Mouse (Mus musculus) limb, embryonic 13.5 days (tissue): ENCODE results near the gene Ccnt1. TPM values are rescaled to one million over a fixed set of nuclear protein-coding genes. Genes with fewer than 3 reads are reported as not detected.

Experiments
- ATAC-seq: fragments of 200-750 bp; cut with Nextera tagmentation; 2 replicates; pipeline ENCODE4 v1.8.0; 2017; ENCODE audit warnings: low read depth, moderate number of reproducible peaks, moderate TSS enrichment; ENCODE audit not compliant: low FRiP score
- H3K27ac ChIP-seq: fragments of 300-500 bp; sonication (generic); 2 replicates; pipeline ENCODE4 v1.5.1; 2015; ENCODE audit warnings: inconsistent platforms, mild to moderate bottlenecking, moderate library complexity
- H3K27me3 ChIP-seq: fragments of 300-500 bp; sonication (generic); 2 replicates; pipeline ENCODE4 v1.6.1; 2015; ENCODE audit warnings: mild to moderate bottlenecking, inconsistent platforms
- H3K36me3 ChIP-seq: fragments of 300-500 bp; sonication (generic); 2 replicates; pipeline ENCODE4 v1.6.1; 2015; ENCODE audit warnings: inconsistent platforms, mild to moderate bottlenecking, moderate library complexity
- H3K4me1 ChIP-seq: fragments of 300-500 bp; sonication (generic); 2 replicates; pipeline ENCODE4 v1.6.1; 2015; ENCODE audit warnings: inconsistent platforms
- H3K4me2 ChIP-seq: fragments of 300-500 bp; sonication (generic); replicated peaks from 2 replicates; pipeline ENCODE4 v1.6.1; 2015; ENCODE audit warnings: inconsistent platforms, mild to moderate bottlenecking, moderate library complexity
- H3K4me3 ChIP-seq: fragments of 300-500 bp; sonication (generic); 2 replicates; pipeline ENCODE4 v1.5.1; 2015; ENCODE audit warnings: moderate library complexity, mild to moderate bottlenecking, inconsistent platforms
- H3K9ac ChIP-seq: fragments of 300-500 bp; sonication (generic); 2 replicates; pipeline ENCODE4 v1.6.1; 2015; ENCODE audit warnings: mild to moderate bottlenecking, inconsistent platforms
- H3K9me3 ChIP-seq: fragments of 300-500 bp; sonication (generic); 2 replicates; pipeline ENCODE4 v1.6.1; 2016; ENCODE audit warnings: inconsistent platforms
- WGBS: fragments of 180-500 bp; shearing (Covaris S2); methylation state at CpG from one replicate; pipeline ENCODE4 v1.1.7; 2015; 5-methylcytosine and 5-hydroxymethylcytosine counted together
- polyA plus RNA-seq: library from polyadenylated mRNA; unstranded; fragments of >200 nt; fragmentation: Nextera tagmentation; extraction: Ambion mirVana; gene quantifications from 2 replicates; pipeline ENCODE4 v1.2.1, GENCODE M21; 2015

Gene Ccnt1
- 57.7 and 62.1 TPM in 2 replicates for polyA plus RNA-seq

DNA sequence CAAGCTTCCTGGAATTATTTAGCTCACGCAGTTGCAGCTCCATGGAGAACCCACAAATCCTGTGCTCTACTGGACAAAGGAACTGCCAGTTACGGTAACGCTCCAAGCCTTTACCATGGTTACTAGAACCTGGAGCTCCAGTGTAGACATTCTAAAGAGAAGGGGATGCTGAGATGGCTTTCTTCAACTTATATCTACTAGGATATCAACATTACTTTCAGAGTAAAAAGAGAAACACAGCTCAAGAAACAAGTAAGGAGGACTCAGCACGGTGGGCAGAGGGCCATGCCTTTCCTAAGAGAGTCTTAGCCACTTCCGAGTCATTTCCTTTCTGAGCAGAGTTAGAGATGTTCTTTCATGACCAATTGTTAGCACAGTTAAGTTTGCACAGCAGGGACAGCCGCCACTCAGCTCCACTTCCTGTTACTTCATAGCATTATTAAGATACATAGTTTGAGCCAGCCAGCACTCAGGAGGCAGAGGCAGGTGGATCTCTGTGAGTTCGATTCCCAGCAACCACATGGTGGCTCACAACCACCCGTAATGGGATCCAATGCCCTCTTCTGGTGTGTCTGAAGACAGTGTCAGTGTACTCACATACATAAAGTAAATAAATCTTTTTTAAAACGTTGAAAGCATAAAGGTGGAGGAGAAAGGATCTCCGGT is at the start of gene Ccnt1, which contains the start of gene 4930415O20Rik:
Gene Ccnt1 (minus strand): TSS at position 51 of the 666 bp plus-strand sequence.
Gene 4930415O20Rik (plus strand): TSS at position 132 of the 666 bp plus-strand sequence.
- H3K4me3 ChIP-seq, result no peak within 1 kb of the TSS
- H3K9me3 ChIP-seq, result no peaks in the 10 kb centered on the region
- WGBS, result 80% methylated on average over 10 of the region's 10 CpGs
- H3K9ac ChIP-seq, result no peak within 1 kb of the TSS
- no peaks in the 10 kb centered on the region for H3K36me3 ChIP-seq
- H3K27me3 ChIP-seq, result no peaks in the 10 kb centered on the region
- peaks cover 12% of the 10 kb centered on the region for H3K4me1 ChIP-seq
- ATAC-seq, result no peak
- H3K4me2 ChIP-seq, result no peak within 1 kb of the TSS
- no peak within 1 kb of the TSS for H3K27ac ChIP-seq

DNA sequence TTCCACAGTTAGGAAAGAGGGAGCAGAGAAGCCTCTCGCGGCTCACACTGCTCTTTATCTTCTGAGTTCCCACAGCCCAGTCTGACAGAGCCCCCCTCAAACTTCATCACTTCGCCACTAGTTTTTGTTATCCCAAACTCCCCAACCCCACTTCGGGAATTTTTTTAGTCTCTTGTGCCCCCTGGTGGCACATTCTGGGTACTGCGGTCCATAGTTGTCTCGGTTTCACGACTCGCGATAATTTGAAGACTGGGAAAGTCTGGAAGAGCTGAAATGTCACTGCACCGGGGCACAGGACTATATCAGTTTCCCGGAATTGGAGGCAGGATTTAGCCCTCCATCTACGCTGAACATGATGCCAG is 46.4 kb upstream of the Ccnt1 start:
- Histone ChIP-seq H3K4me3 (peak overlapping the region; percentile 21; the same call in 1 of the 2 replicates), H3K9ac (0 out of 2 replicates have a peak overlapping the region, but pooled peaks have one; percentile 19), H3K9me3 (no peaks in the 10 kb centered on the region), H3K4me1 (peaks cover 34% of the 10 kb centered on the region), H3K27ac (no peak overlapping the region), H3K27me3 (peaks cover under 1% of the 10 kb centered on the region; the same call in 1 of the 2 replicates), H3K36me3 (no peaks in the 10 kb centered on the region), H3K4me2 (peak overlapping the region; percentile 52)
- ATAC-seq, result peak; percentile 49
- WGBS, result under 1% methylated on average over 12 of the region's 12 CpGs

DNA sequence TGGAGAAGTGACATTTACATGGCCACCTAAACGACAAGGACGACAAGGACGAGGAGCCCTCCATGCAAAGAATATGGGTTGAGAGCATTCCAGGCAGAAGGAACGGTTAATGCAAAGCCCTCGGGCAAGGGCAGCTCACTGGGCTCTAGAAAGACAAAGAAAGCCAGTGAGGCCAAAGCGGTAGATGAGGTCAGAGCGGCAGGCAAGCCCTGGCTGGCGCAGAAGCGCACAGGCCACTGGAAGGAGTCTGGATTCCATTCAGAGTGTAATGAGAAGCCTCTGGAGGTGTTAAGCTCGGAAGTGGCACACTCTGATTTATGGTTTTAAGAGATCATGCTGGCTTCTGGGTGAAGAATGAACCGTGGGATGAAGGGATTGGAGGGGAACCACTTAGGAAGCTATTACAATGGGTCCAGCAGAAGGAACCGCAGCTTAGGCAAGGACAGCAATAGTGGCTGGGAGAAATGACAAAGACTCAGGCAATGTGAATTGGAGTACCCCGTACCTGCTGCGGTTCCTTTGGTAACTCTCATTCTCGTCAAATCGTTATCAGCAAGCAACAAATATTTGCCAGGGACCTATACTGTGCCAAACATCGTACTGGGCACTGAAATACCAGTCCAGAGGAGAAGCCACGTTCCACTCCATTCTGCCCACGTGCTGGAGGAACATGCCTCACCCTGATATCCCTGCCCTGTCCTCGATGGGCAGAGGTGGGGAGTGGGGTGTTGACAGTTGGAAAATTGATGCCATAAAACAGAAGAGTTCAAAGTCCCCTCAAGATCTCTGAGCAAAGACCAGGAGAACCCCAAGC is 45.8 kb upstream of the Ccnt1 start:
- Histone ChIP-seq H3K4me1 (peaks cover 33% of the 10 kb centered on the region), H3K27me3 (no peaks in the 10 kb centered on the region), H3K36me3 (no peaks in the 10 kb centered on the region), H3K4me2 (peak overlapping the region; percentile 52), H3K4me3 (peak overlapping the region; percentile 21; the same call in 1 of the 2 replicates), H3K9ac (peak overlapping the region; percentile 31; the same call in 1 of the 2 replicates), H3K9me3 (no peaks in the 10 kb centered on the region), H3K27ac (no peak overlapping the region)
- ATAC-seq, result 0 out of 2 replicates have a peak, but pooled peaks have one; percentile 27
- WGBS, result 21% methylated on average over 20 of the region's 20 CpGs

DNA sequence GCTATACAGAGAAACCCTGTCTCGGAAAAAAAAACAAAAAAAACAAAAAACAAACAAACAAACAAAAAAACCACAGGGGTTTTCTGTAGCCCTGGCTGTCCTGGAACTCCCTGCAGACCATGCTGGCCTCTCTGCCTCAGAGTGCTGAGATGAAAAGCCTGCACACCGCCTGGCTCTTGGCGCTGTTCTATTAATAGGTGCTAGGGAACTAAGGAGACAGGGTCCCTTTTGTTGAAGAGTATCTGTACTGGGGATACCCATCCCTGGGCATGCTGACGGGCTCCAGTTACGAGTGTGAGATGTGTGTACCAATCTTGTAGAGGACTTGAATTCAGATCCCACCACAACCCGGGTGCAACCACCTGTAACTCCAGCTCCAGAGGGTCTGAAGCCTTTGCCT is 45.0 kb upstream of the Ccnt1 start:
- WGBS, result 69% methylated on average over 6 of the region's 6 CpGs
- Histone ChIP-seq H3K9me3 (no peaks in the 10 kb centered on the region), H3K4me3 (no peak overlapping the region), H3K4me2 (no peak overlapping the region), H3K27me3 (no peaks in the 10 kb centered on the region), H3K36me3 (no peaks in the 10 kb centered on the region), H3K27ac (no peak overlapping the region), H3K9ac (no peak overlapping the region), H3K4me1 (peaks cover 33% of the 10 kb centered on the region)
- no peak for ATAC-seq

DNA sequence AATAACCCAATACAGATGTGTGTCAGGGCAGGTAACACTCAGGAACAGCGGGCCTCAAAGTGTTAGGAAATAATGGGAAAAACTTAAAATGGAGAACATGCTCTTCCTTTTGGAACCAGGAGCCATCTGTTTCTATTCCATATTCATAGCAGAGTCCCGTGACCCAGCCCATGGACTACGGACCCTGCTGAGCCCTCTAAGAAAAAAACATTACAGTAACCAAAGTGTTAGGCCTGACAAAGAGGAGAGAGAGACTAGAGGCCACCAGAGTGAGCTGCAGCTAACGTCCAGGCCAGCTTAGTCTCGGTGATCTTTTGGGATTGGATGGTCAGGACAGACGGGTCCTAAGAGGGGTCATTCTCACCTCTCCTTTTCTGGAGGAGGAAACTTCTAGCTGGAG is 44.2 kb upstream of the Ccnt1 start:
- H3K4me1 ChIP-seq, result peaks cover 33% of the 10 kb centered on the region
- whole genome bisulfite sequencing, result 23% methylated on average over 6 of the region's 6 CpGs
- peak overlapping the region; percentile 55; the same call in 1 of the 2 replicates for H3K27ac ChIP-seq
- H3K9ac ChIP-seq, result peak overlapping the region; percentile 35; the same call in 1 of the 2 replicates
- no peaks in the 10 kb centered on the region for H3K36me3 ChIP-seq
- no peaks in the 10 kb centered on the region for H3K27me3 ChIP-seq
- no peak overlapping the region for H3K4me3 ChIP-seq
- no peaks in the 10 kb centered on the region for H3K9me3 ChIP-seq
- ATAC-seq, result no peak
- no peak overlapping the region for H3K4me2 ChIP-seq

DNA sequence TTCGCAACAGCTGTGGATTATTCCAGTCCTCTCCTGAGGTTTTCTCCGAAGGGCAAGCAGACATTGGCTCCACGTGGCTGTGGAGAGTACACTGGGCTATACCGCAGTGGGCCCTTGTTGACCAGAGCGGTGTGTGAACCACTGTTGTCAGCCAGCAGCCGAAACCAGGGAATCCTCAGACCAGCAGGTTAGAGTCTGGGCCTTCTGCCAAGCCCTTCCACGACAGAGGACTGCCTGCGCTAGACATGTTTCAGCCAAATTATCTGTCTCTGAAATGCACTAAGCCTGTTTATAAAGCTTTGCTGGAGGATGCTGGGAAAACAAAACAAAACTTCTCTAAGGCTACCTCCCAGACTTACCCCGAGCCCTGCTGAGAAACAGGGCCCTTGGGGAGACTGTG is 43.8 kb upstream of the Ccnt1 start:
- H3K4me3 ChIP-seq, result no peak overlapping the region
- no peaks in the 10 kb centered on the region for H3K27me3 ChIP-seq
- peaks cover 33% of the 10 kb centered on the region for H3K4me1 ChIP-seq
- H3K27ac ChIP-seq, result peak overlapping the region; percentile 55; the same call in 1 of the 2 replicates
- peak overlapping the region; percentile 35; the same call in 1 of the 2 replicates for H3K9ac ChIP-seq
- WGBS, result 32% methylated on average over 9 of the region's 9 CpGs
- H3K4me2 ChIP-seq, result no peak overlapping the region
- ATAC-seq, result no peak
- no peaks in the 10 kb centered on the region for H3K36me3 ChIP-seq
- H3K9me3 ChIP-seq, result no peaks in the 10 kb centered on the region

DNA sequence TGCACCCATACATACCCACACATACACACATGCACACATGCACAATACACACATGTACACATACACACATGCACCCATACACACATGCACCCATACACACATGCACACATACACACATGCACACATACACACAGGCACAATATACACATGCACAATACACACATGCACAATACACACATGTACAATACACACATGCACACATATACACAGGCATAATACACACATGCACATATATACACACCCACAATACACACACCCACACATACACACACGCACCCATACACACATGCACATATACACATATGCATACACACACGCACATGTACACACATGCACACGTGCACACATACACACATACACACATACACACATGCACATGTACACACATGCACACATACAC is 41.5 kb upstream of the Ccnt1 start:
- WGBS, result 92% methylated on average over 3 of the region's 3 CpGs
- Histone ChIP-seq H3K27me3 (no peaks in the 10 kb centered on the region), H3K9me3 (no peaks in the 10 kb centered on the region), H3K4me1 (peaks cover 46% of the 10 kb centered on the region), H3K4me2 (no peak overlapping the region), H3K36me3 (no peaks in the 10 kb centered on the region), H3K27ac (no peak overlapping the region), H3K9ac (no peak overlapping the region), H3K4me3 (no peak overlapping the region)
- ATAC-seq, result no peak

DNA sequence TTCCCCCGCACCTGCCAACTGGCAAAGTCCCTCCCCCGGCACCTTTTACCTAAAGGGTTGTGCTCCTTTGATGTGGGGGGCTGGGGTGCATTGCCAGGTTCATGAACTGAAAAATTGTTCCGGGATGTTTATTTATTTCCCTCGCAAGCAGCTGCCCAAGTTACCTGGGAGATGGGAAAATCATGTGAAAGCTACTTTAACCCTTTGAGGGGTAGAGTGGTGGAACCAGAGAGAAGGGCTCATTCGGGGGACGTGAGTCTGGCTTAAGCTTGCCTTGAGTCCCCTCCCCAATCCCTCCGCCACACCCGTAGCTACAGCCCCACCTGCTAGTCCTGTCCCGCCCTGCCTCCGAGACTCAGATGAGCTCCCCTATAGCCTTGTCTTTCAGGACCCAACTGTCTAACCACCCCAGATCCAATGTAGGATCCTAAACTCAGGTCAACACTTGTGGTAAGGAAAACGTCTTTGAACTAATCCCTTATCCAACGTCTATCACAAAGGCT is 39.5 kb upstream of the Ccnt1 start:
- no peak for ATAC-seq
- 2% methylated on average over 12 of the region's 12 CpGs for WGBS
- peak overlapping the region; percentile 93; the same call in 1 of the 2 replicates for H3K27ac ChIP-seq
- H3K27me3 ChIP-seq, result no peaks in the 10 kb centered on the region
- H3K9me3 ChIP-seq, result no peaks in the 10 kb centered on the region
- H3K9ac ChIP-seq, result peak overlapping the region; percentile 90
- peaks cover 36% of the 10 kb centered on the region for H3K4me1 ChIP-seq
- H3K4me3 ChIP-seq, result peak overlapping the region; percentile 79
- H3K4me2 ChIP-seq, result peak overlapping the region; percentile 87
- H3K36me3 ChIP-seq, result peaks cover 8% of the 10 kb centered on the region; the same call in 1 of the 2 replicates

DNA sequence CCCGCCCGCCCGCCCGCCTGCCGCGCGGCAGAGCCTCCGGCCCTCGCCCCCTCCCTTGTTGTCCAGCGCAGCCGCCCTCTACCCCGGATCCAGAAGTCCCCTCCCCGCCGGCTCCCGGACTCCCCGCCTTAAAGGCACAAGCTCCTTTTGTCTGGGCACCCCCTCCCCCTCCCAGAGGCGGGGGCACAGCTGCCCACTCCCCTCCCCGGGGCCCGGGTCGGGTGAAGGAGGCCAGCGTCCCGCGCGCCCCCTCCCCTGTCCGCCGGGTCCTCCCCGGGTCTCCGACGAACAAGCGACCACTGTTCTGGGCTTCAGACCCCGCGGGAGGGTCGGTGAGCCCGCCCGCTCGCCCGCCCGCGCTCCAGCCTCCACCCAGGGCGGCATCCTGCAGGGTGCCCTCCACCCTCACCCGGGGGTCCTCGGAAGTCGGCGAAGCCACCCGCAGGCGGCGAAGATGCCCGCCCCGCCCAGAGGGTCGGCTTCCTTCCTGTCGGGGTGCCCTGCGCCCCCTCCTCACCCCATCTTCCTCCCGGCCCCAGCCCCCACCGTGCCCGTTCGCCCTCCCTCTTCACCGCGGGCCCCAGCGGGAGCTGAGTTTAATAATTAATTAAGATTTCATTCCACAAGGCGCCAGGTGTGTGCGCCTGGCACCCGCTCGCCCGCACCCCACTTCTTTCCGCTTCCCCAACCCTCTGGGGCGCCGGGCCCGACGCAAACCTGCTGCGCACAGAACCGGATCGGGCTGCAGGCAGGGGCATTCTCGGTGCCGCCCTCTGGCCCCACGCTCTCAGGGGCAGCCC is 38.8 kb upstream of the Ccnt1 start, which contains the start of gene Adcy6:
Gene Adcy6 (minus strand): TSS at position 746 of the 800 bp plus-strand sequence.
- H3K4me3 ChIP-seq, result peak within 1 kb of the TSS; percentile 79
- H3K27ac ChIP-seq, result peak within 1 kb of the TSS; percentile 93
- peaks cover 30% of the 10 kb centered on the region for H3K4me1 ChIP-seq
- 1% methylated on average over 61 of the region's 75 CpGs for WGBS
- H3K4me2 ChIP-seq, result peak within 1 kb of the TSS; percentile 87
- H3K27me3 ChIP-seq, result no peaks in the 10 kb centered on the region
- peak; percentile 86 for ATAC-seq
- H3K9me3 ChIP-seq, result no peaks in the 10 kb centered on the region
- peaks cover 14% of the 10 kb centered on the region for H3K36me3 ChIP-seq
- peak within 1 kb of the TSS; percentile 90 for H3K9ac ChIP-seq

DNA sequence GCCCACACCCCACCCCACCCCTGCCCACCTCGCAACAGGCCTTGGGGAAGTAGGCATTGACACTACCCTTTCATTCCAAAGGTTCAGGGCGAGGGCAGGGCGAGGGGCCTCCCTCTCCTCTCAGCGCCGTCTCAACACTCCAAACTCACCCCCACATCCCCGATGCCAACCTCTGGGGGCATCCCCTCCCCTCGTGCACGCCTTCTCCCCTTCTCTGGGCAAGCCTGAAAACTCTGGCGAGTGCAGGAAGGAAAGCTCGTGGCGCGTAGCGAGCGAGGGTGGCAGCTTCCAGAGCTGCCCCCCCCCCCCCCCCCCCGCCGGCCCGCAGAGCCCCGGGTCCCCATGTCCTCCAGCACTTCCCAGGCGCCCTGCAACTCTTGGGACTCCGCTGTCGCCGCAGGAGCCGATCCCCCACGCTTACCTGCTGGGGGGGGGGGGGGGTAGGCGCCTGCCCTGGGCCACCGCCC is 38.1 kb upstream of the Ccnt1 start:
- peaks cover 21% of the 10 kb centered on the region for H3K36me3 ChIP-seq
- peak overlapping the region; percentile 87 for H3K4me2 ChIP-seq
- H3K4me1 ChIP-seq, result peaks cover 30% of the 10 kb centered on the region
- peak overlapping the region; percentile 79 for H3K4me3 ChIP-seq
- whole genome bisulfite sequencing, result 0% methylated on average over 9 of the region's 26 CpGs
- ATAC-seq, result no peak
- H3K9me3 ChIP-seq, result no peaks in the 10 kb centered on the region
- H3K27ac ChIP-seq, result peak overlapping the region; percentile 93
- peak overlapping the region; percentile 90 for H3K9ac ChIP-seq
- no peaks in the 10 kb centered on the region for H3K27me3 ChIP-seq

DNA sequence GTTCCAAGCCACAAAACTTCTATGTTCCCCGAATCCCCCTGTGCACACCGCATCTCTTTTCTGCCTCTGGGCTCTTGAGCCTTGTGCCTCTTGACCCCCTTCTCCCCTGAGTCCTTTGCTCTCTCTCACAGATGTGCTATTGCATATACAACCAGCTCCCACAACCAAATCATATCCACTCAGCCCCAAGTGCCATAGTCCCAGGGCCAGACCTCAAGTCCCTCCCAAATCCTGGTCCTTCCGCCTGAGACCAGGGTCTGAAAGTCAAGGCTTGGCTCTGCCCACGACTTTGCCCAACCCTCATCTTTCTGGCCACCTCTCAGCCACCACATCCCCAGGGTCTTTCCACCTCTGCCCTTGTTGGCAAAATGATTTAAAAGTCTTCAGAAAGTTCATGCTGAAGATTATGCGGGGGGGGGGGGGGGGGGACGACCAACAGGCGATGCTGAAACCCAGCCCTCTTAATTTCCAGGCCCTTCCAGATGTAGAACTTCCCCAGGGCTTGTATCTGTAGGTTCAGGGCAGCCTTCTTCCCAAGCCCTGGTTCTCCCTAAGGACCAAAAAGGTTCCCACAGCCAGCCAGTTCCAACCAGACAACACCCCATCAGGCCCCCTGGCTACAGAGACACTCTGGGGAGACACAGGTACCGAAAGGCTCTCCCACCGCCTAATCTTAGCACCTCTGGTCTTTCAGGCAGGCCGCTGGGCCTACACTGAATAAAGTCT is 37.5 kb upstream of the Ccnt1 start:
- WGBS, result 20% methylated on average over 8 of the region's 10 CpGs

More for the DNA sequence above, 37.5 kb upstream of the Ccnt1 start:
- peak overlapping the region; percentile 79 for H3K4me3 ChIP-seq
- ATAC-seq, result no peak
- peak overlapping the region; percentile 87 for H3K4me2 ChIP-seq
- H3K27me3 ChIP-seq, result no peaks in the 10 kb centered on the region
- no peaks in the 10 kb centered on the region for H3K9me3 ChIP-seq
- peak overlapping the region; percentile 90 for H3K9ac ChIP-seq
- peaks cover 27% of the 10 kb centered on the region for H3K36me3 ChIP-seq
- H3K27ac ChIP-seq, result peak overlapping the region; percentile 93
- peaks cover 36% of the 10 kb centered on the region for H3K4me1 ChIP-seq
